Mouse (Mus musculus) megakaryocyte, embryonic 14.5 days (primary cell): ENCODE measurements around the gene Cd276.

Source experiments
- FLI1 ChIP-seq: IDR thresholded peaks from 2 replicates; pipeline ENCODE4 v1.6.1; 2012; ENCODE audit warnings: low read length, inconsistent platforms, mixed read lengths
- GATA1 ChIP-seq: IDR thresholded peaks from 3 replicates; pipeline ENCODE4 v1.6.1; 2012; ENCODE audit warnings: mixed read lengths, low read length, inconsistent platforms, borderline replicate concordance

DNA sequence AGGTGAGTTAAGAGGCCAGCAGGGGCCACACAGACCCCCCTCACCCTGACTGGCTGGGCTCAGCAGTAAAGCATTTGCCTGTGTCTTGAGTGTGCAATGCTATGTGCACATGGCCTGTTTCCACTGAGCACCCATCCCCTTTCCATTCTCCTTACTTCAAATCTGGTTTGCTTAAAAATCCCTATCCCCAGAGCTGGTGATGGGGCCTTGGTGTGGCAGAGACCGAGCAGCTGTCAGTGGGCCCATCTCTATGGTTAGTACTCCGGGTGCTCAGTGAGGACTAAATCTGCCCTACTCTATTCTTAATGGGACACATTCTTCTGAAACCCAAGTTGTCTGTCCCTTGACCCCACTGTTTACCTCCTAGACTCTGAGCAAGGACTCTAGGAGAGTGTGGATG, 64.8 kb downstream of the Cd276 start:
- TF ChIP-seq GATA1 (no peak), FLI1 (no peak)
